Mouse (Mus musculus) liver, embryonic 12.5 days (tissue): ENCODE results near the gene Adam10. TPM values are rescaled to one million over a fixed set of nuclear protein-coding genes. Genes with fewer than 3 reads are reported as not detected.

Source experiments
- ATAC-seq: fragments of 200-750 bp; cut with Nextera tagmentation; 2 replicates; pipeline ENCODE4 v1.8.0; 2017; ENCODE audit warnings: moderate number of reproducible peaks, mild to moderate bottlenecking, moderate library complexity
- H3K27ac ChIP-seq: fragments of 300-500 bp; sonication (generic); 2 replicates; pipeline ENCODE4 v1.5.1; 2016; ENCODE audit warnings: mild to moderate bottlenecking
- H3K27me3 ChIP-seq: fragments of 300-500 bp; sonication (generic); replicated peaks from 2 replicates; pipeline ENCODE4 v1.6.1; 2016; ENCODE audit warnings: mild to moderate bottlenecking, moderate library complexity
- H3K36me3 ChIP-seq: fragments of 300-500 bp; sonication (generic); 2 replicates; pipeline ENCODE4 v1.6.1; 2016; ENCODE audit warnings: mild to moderate bottlenecking, moderate library complexity
- H3K4me1 ChIP-seq: fragments of 300-500 bp; sonication (generic); 2 replicates; pipeline ENCODE4 v1.6.1; 2016
- H3K4me2 ChIP-seq: fragments of 300-500 bp; sonication (generic); 2 replicates; pipeline ENCODE4 v1.6.1; 2016; ENCODE audit warnings: mild to moderate bottlenecking, moderate library complexity
- H3K4me3 ChIP-seq: fragments of 300-500 bp; sonication (generic); 2 replicates; pipeline ENCODE4 v1.5.1; 2016; ENCODE audit warnings: mild to moderate bottlenecking, moderate library complexity
- H3K9ac ChIP-seq: fragments of 300-500 bp; sonication (generic); 2 replicates; pipeline ENCODE4 v1.6.1; 2016; ENCODE audit warnings: mild to moderate bottlenecking, moderate library complexity
- H3K9me3 ChIP-seq: fragments of 300-500 bp; sonication (generic); replicated peaks from 2 replicates; pipeline ENCODE4 v1.6.1; 2016; ENCODE audit warnings: mild to moderate bottlenecking, moderate library complexity
- WGBS: fragments of 180-500 bp; shearing (Covaris S2); methylation state at CpG from one replicate; pipeline ENCODE4 v1.1.7; 2016; ENCODE audit not compliant: insufficient replicate concordance; 5-methylcytosine and 5-hydroxymethylcytosine counted together
- microRNA-seq: library from miRNA; unstranded; fragments of <30 nt; microRNA quantifications from one replicate; pipeline ENCODE4, GENCODE M21; 2017
- polyA plus RNA-seq: library from polyadenylated mRNA; unstranded; fragments of >200 nt; fragmentation: Nextera tagmentation; extraction: Ambion mirVana; gene quantifications from 2 replicates; pipeline ENCODE4 v1.2.1, GENCODE M21; 2016

Adam10 gene
- polyA plus RNA-seq, 1 experiment from 2014 or later, result 101 TPM

DNA sequence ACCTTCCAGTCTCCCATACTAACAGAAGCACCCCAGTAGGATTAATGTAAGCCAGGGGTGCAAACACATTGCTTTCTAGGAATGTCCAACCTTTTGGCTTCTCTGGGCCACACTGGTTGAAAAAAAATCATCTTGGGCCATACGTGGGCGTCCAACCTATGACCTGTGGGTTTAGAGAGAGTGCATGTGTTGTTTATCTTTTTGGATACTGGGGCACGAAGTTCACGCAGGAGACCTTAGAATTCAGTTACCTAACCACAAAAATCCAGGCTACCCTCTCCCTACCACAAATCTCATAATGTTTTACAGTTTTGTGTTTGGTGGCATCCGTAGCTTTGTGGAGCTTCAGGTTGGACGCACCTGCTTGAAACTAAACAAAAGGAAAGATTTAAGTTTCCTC lies 149.1 kb downstream of the Adam10 start:
- ATAC-seq, result no peak
- 67% methylated on average over 6 of the region's 6 CpGs for WGBS
- Histone ChIP-seq H3K27ac (no peak overlapping the region), H3K9me3 (no peaks in the 10 kb centered on the region; the same call in 1 of the 2 replicates), H3K36me3 (0 out of 2 replicates have a peak, but pooled peaks cover 2% of the 10 kb centered on the region), H3K4me1 (peaks cover 55% of the 10 kb centered on the region), H3K9ac (no peak overlapping the region), H3K4me3 (no peak overlapping the region), H3K27me3 (no peaks in the 10 kb centered on the region), H3K4me2 (no peak overlapping the region)

Small RNA genes lying within 50 kb of the gene (microRNA-seq; reads per million reads assigned to microRNA genes)
- not detected for gene Gm25149

Other genes with a start within 250 kb of the Adam10 start
- gene Rnf111, start 175.3 kb upstream of the Adam10 start, polyA plus RNA-seq, result 13.8 and 15.0 TPM in 2 replicates
- 30.7 and 32.3 TPM in 2 replicates for gene Sltm, start 136.2 kb upstream of the Adam10 start, polyA plus RNA-seq
- 1.5 and 1.6 TPM in 2 replicates for gene Gm10642, start 22.7 kb upstream of the Adam10 start, polyA plus RNA-seq
- 28.9 and 29.6 TPM in 2 replicates for gene Mindy2, start 21.8 kb upstream of the Adam10 start, polyA plus RNA-seq